Mouse (Mus musculus): Measurements from ENCODE around the gene 3110082J24Rik.

Gene 3110082J24Rik

GRCm38 (mm10) chr5:30105668-30106300 lies at the start of gene 3110082J24Rik:
Gene 3110082J24Rik, minus strand, starts transcription at chr5:30106086.
- DNase-seq (ENCODE audit: low spot score) = no peak

- no peak for DNase-seq (ENCODE audit: low spot score)
These were observed 49.5 kb upstream of the 3110082J24Rik start for GRCm38 (mm10) chr5:30155395-30155792.

GRCm38 (mm10) chr5:30154474-30155394 lies 48.8 kb upstream of the 3110082J24Rik start, which contains the start of the genes Hadha and Hadhb:
Gene Hadha, minus strand, starts transcription at chr5:30155162.
Gene Hadhb, plus strand, starts transcription at chr5:30155248.
- DNase-seq (ENCODE audit: low spot score) = peak; percentile 94

- no peak for DNase-seq (ENCODE audit: low spot score)
These were observed 48.1 kb upstream of the 3110082J24Rik start for GRCm38 (mm10) chr5:30154013-30154412.

GRCm38 (mm10) chr5:30153222-30153621 lies 47.3 kb upstream of the 3110082J24Rik start:
- DNase-seq (ENCODE audit: low spot score) = no peak

- no peak for DNase-seq (ENCODE audit: low spot score)
These were observed 46.5 kb upstream of the 3110082J24Rik start for GRCm38 (mm10) chr5:30152413-30152812.

GRCm38 (mm10) chr5:30152007-30152406 lies 46.1 kb upstream of the 3110082J24Rik start:
- DNase-seq (ENCODE audit: low spot score) = no peak

GRCm38 (mm10) chr5:30148133-30148920 lies 42.4 kb upstream of the 3110082J24Rik start:
- DNase-seq (ENCODE audit: low spot score) = no peak

- no peak for DNase-seq (ENCODE audit: low spot score)
These were observed 40.6 kb upstream of the 3110082J24Rik start for GRCm38 (mm10) chr5:30146526-30146925.

GRCm38 (mm10) chr5:30138193-30138592 lies 32.3 kb upstream of the 3110082J24Rik start:
- DNase-seq (ENCODE audit: low spot score) = no peak

GRCm38 (mm10) chr5:30137271-30137670 lies 31.4 kb upstream of the 3110082J24Rik start:
- DNase-seq (ENCODE audit: low spot score) = no peak

- no peak for DNase-seq (ENCODE audit: low spot score)
These were observed 29.9 kb upstream of the 3110082J24Rik start for GRCm38 (mm10) chr5:30135711-30136231.

- DNase-seq (ENCODE audit: low spot score) = no peak
These were observed 26.3 kb upstream of the 3110082J24Rik start for GRCm38 (mm10) chr5:30132173-30132572.

GRCm38 (mm10) chr5:30131246-30131645 lies 25.4 kb upstream of the 3110082J24Rik start:
- no peak for DNase-seq (ENCODE audit: low spot score)

GRCm38 (mm10) chr5:30128680-30129079 lies 22.8 kb upstream of the 3110082J24Rik start:
- no peak for DNase-seq (ENCODE audit: low spot score)

- no peak for DNase-seq (ENCODE audit: low spot score)
These were observed 22.2 kb upstream of the 3110082J24Rik start for GRCm38 (mm10) chr5:30127921-30128597.

GRCm38 (mm10) chr5:30126756-30127155 lies 20.9 kb upstream of the 3110082J24Rik start:
- DNase-seq (ENCODE audit: low spot score) = no peak

GRCm38 (mm10) chr5:30125587-30125986 lies 19.7 kb upstream of the 3110082J24Rik start:
- DNase-seq (ENCODE audit: low spot score) = no peak

- no peak for DNase-seq (ENCODE audit: low spot score)
These were observed 16.6 kb upstream of the 3110082J24Rik start for GRCm38 (mm10) chr5:30122481-30122880.

- no peak for DNase-seq (ENCODE audit: low spot score)
These were observed 14.2 kb upstream of the 3110082J24Rik start for GRCm38 (mm10) chr5:30120106-30120505.

GRCm38 (mm10) chr5:30119163-30119562 lies 13.3 kb upstream of the 3110082J24Rik start:
- no peak for DNase-seq (ENCODE audit: low spot score)
